Mouse (Mus musculus) naive thymus-derived CD4-positive, alpha-beta T cell, adult 2 months (primary cell): ENCODE data around the gene Cish.
"Not testable (repeated sequence)": the region's sequence is repeated elsewhere in the genome, so short reads cannot be mapped to it uniquely, and the experiment has no call there.

ENCODE experiments used
- DNase-seq: peaks from one replicate; pipeline ENCODE4 v3.0.0-alpha.2; 2011; ENCODE audit warnings: low read depth

The Cish gene

GRCm38 (mm10) chr9:107298059-107298780, 2.4 kb downstream of the Cish start:
- DNase-seq, result no peak

DNA sequence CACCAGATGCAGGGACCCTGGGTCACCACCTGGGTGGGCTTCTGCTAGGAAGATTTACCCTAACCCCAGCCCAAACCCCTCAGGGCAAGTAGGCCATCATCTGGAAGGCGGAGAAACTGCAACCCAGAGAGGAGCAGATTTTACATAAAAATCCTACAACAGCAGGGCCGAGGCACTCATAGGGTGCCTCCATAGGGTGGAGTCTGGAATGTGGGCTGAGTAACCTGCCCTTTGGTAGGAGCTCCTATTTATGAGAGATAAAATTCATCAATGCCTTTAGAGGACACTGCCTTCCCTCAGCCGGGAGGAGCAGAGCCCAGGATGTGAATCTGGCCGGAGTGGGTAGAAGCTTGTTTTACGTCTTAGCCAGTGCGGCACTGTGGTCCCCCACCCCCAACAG, 3.0 kb downstream of the Cish start:
- no peak for DNase-seq

DNA sequence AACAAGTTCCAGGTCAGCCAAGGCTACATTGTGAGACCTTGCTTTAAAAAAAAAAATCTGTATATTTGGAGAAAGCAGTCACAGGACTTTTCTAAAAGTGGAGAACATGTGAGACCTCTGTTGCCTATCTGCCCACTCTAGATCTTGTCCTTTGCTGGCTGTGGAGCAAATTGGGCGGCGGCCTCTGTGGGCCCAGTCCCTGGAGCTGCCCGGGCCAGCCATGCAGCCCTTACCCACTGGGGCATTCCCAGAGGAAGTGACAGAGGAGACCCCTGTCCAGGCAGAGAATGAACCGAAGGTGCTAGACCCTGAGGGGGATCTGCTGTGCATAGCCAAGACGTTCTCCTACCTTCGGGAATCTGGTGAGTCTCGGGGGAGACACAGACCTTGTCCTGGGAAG, 4.0 kb downstream of the Cish start:
- DNase-seq, result no peak

- DNase-seq, result no peak
These were observed 4.6 kb downstream of the Cish start for GRCm38 (mm10) chr9:107300224-107300973.

- DNase-seq, result no peak
These were observed 5.9 kb downstream of the Cish start for GRCm38 (mm10) chr9:107301554-107302331.

- DNase-seq, result no peak
These were observed 6.8 kb downstream of the Cish start for GRCm38 (mm10) chr9:107302592-107302991.

GRCm38 (mm10) chr9:107303121-107303820, 7.4 kb downstream of the Cish start:
- DNase-seq, result no peak

DNA sequence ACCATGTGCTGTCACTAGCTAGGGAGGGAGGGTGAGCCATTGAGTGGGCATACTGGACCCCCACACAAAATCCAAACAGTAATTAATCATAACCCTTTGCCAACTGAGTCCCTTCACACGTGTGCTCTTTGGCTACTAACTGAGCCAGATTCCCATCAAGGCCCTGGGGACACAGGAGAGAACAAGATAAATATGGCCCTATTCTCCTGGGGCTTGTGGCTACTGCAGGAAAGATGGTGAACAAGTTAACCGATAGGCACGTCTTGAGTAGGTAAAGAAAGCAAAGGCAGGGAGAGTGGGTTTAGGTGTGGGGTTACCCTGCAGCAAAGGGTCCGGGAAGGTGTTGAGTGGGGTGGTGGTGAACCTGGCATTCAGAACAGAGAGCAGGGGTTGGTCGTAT, 8.1 kb downstream of the Cish start:
- DNase-seq, result no peak

DNA sequence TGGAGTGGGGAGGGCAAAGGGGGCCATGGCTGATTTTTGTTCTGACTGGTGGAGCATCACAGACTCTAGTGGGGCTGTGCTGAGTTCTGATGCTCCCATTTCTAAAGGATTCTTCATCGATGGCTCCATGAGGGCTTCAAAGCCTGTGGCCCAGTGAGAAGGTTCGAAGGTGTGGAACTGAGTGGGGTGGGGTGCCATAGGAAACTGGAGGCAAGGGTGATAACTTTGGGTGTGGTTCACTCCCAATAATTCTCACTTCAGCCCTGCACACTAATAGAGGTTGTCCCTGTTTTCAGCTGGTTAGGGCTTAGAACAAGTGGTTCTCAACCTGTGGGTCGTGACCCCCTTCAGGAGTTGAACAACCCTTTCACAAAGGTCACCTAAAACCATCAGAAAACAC, 8.6 kb downstream of the Cish start:
- DNase-seq, result no peak

DNA sequence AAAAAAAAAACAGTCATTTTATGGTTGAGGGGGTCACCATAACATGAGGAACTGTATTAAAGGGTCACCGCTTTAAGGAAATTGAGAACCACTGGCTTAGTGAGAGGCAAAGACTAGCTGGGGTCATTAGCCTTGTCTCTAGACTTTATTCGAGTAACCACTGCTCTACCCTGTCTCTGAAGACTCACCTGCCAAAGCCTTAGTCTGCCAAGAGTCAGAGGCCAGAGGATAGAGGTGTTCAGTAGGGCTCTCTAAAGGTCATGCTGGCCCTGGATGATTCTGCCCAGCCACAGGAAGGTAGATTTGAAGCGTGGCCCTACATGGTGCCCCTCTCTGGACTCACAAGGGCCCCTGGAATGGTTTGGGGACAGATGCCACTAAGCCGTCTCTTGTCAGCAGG, 9.2 kb downstream of the Cish start:
- no peak for DNase-seq

GRCm38 (mm10) chr9:107305601-107306542, 10.0 kb downstream of the Cish start:
- DNase-seq, result peak; percentile 53

DNA sequence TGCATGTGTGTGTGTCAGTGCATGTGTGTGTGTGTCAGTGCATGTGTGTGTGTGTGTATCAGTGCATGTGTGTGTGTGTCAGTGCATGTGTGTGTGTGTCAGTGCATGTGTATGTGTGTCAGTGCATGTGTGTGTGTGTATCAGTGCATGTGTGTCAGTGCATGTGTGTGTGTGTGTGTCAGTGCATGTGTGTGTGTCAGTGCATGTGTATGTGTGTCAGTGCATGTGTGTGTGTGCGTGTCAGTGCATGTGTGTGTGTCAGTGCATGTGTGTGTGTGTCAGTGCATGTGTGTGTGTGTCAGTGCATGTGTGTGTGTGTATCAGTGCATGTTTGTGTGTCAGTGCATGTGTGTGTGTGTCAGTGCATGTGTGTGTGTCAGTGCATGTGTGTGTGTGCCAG, 10.8 kb downstream of the Cish start:
- DNase-seq, result not testable (repeated sequence)

DNA sequence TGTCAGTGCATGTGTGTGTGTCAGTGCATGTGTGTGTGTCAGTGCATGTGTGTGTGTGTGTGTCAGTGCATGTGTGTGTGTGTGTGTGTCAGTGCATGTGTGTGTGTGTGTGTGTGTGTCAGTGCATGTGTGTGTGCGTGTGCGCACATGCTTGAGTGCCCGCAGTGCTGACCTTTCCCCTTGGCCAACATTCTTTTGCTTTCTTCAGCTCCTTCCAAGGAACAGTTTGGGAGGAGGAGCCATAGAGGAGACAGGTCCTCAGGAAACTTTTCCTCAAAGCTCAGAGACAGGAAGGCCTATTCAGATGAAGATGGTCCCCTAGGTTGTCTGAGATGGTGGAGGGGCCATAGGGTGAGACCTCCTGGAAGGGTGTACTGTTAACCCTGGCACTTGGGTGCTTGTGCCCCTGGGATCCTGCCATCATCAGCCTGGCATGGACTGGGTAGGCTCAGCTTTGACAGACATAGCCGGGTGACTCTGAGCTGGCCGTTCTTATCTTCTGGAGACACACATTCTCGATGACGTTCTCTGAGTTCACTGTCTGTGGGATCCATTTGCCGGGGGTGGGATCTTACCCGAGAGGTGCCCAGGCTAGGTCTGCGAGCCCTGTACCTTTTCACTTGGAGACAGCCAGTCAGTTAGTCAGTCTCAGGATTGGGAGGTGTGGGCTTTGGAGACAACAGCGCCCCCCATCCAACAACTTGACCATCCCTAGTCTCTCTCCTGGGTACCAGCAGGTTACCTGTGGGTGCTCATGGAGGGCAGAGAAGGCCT, 11.5 kb downstream of the Cish start:
- DNase-seq, result no peak

GRCm38 (mm10) chr9:107307886-107308285, 12.1 kb downstream of the Cish start:
- no peak for DNase-seq

GRCm38 (mm10) chr9:107308346-107309000, 12.6 kb downstream of the Cish start:
- no peak for DNase-seq

GRCm38 (mm10) chr9:107309171-107309570, 13.3 kb downstream of the Cish start:
- DNase-seq, result no peak

- no peak for DNase-seq
These were observed 13.8 kb downstream of the Cish start for GRCm38 (mm10) chr9:107309600-107309999.

- DNase-seq, result peak; percentile 87
These were observed 17.2 kb downstream of the Cish start for GRCm38 (mm10) chr9:107312811-107313584.

GRCm38 (mm10) chr9:107313926-107314325, 18.1 kb downstream of the Cish start:
- no peak for DNase-seq
